Mouse (Mus musculus) testis, adult 2 months (tissue): ENCODE measurements around the gene Pcgf1. TPM values are rescaled to one million over a fixed set of nuclear protein-coding genes. Genes with fewer than 3 reads are reported as not detected.

Source experiments
- H3K27ac ChIP-seq: fragments of 200-500 bp; 2 replicates; pipeline ENCODE4 v1.5.1; 2012; ENCODE audit warnings: low read depth, low read length; ENCODE audit not compliant: control insufficient read depth, insufficient read depth
- H3K27me3 ChIP-seq: fragments of 200-500 bp; 2 replicates; pipeline ENCODE4 v1.6.1; 2012; ENCODE audit warnings: mild to moderate bottlenecking, low read length, moderate library complexity; ENCODE audit not compliant: control insufficient read depth, insufficient read depth
- H3K36me3 ChIP-seq: fragments of 200-500 bp; 2 replicates; pipeline ENCODE4 v1.6.1; 2012; ENCODE audit warnings: mild to moderate bottlenecking, low read length; ENCODE audit not compliant: control insufficient read depth, insufficient read depth
- H3K4me1 ChIP-seq: fragments of 200-500 bp; 2 replicates; pipeline ENCODE4 v1.6.1; 2012; ENCODE audit warnings: low read length; ENCODE audit not compliant: control insufficient read depth, insufficient read depth
- H3K4me3 ChIP-seq: fragments of 200-500 bp; 2 replicates; pipeline ENCODE4 v1.5.1; 2012; ENCODE audit warnings: low read depth, mild to moderate bottlenecking, low read length, moderate library complexity, mixed read lengths; ENCODE audit not compliant: control insufficient read depth
- CTCF ChIP-seq: fragments of 200-500 bp; IDR thresholded peaks from 2 replicates; pipeline ENCODE4 v1.5.1; 2012; ENCODE audit warnings: low read depth, mild to moderate bottlenecking, inconsistent platforms, low read length, moderate library complexity; ENCODE audit not compliant: control insufficient read depth, insufficient read depth, insufficient replicate concordance
- POLR2A ChIP-seq: fragments of 200-500 bp; IDR thresholded peaks from 2 replicates; pipeline ENCODE4 v1.6.1; 2012; ENCODE audit warnings: low read depth, mild to moderate bottlenecking, inconsistent platforms, low read length, moderate library complexity; ENCODE audit not compliant: control insufficient read depth
- polyA plus RNA-seq: library from polyadenylated mRNA; depleted of rRNA; stranded (reverse); fragments of >200 nt; gene quantifications from 2 replicates; pipeline ENCODE4 v1.2.3, GENCODE M21; 2012

Gene Pcgf1
- polyA plus RNA-seq, 1 experiment: 41.6 TPM

GRCm38 (mm10) chr6:83116373-83117164 lies 38.9 kb downstream of the Pcgf1 start:
- TF ChIP-seq CTCF (no peak), POLR2A (no peak)
- Histone ChIP-seq H3K27me3 (no peaks in the 10 kb centered on the region), H3K36me3 (no peaks in the 10 kb centered on the region; the same call in 1 of the 2 replicates), H3K4me3 (no peak overlapping the region), H3K27ac (no peak overlapping the region), H3K4me1 (peaks cover 23% of the 10 kb centered on the region)

- Histone ChIP-seq H3K4me1 (peaks cover 24% of the 10 kb centered on the region), H3K36me3 (no peaks in the 10 kb centered on the region; the same call in 1 of the 2 replicates), H3K4me3 (no peak overlapping the region), H3K27me3 (no peaks in the 10 kb centered on the region), H3K27ac (no peak overlapping the region)
- TF ChIP-seq CTCF (no peak), POLR2A (no peak)
These were observed 39.4 kb downstream of the Pcgf1 start for GRCm38 (mm10) chr6:83117165-83117438.

- Histone ChIP-seq H3K4me3 (no peak overlapping the region), H3K4me1 (peaks cover 27% of the 10 kb centered on the region), H3K36me3 (no peaks in the 10 kb centered on the region; the same call in 1 of the 2 replicates), H3K27ac (no peak overlapping the region), H3K27me3 (no peaks in the 10 kb centered on the region)
- TF ChIP-seq POLR2A (no peak), CTCF (no peak)
These were observed 39.9 kb downstream of the Pcgf1 start for GRCm38 (mm10) chr6:83117616-83118015.

GRCm38 (mm10) chr6:83118369-83118768 lies 40.7 kb downstream of the Pcgf1 start:
- H3K36me3 ChIP-seq: no peaks in the 10 kb centered on the region; the same call in 1 of the 2 replicates
- TF ChIP-seq POLR2A (peak; percentile 30; the same call in 1 of the 2 replicates), CTCF (no peak)
- H3K4me3 ChIP-seq: no peak overlapping the region
- peaks cover 32% of the 10 kb centered on the region for H3K4me1 ChIP-seq
- H3K27ac ChIP-seq: no peak overlapping the region
- no peaks in the 10 kb centered on the region for H3K27me3 ChIP-seq

- Histone ChIP-seq H3K4me3 (no peak overlapping the region), H3K27me3 (no peaks in the 10 kb centered on the region), H3K27ac (no peak overlapping the region), H3K36me3 (no peaks in the 10 kb centered on the region; the same call in 1 of the 2 replicates), H3K4me1 (peaks cover 28% of the 10 kb centered on the region)
- TF ChIP-seq POLR2A (no peak), CTCF (no peak)
These were observed 41.4 kb downstream of the Pcgf1 start for GRCm38 (mm10) chr6:83118825-83119733.

- Histone ChIP-seq H3K27me3 (no peaks in the 10 kb centered on the region), H3K4me1 (peaks cover 28% of the 10 kb centered on the region), H3K27ac (no peak overlapping the region), H3K36me3 (no peaks in the 10 kb centered on the region; the same call in 1 of the 2 replicates), H3K4me3 (no peak overlapping the region)
- TF ChIP-seq POLR2A (0 out of 2 replicates have a peak, but pooled peaks have one; percentile 21), CTCF (no peak)
These were observed 42.0 kb downstream of the Pcgf1 start for GRCm38 (mm10) chr6:83119734-83120051.

GRCm38 (mm10) chr6:83120930-83121862 lies 43.5 kb downstream of the Pcgf1 start, which contains the start of gene Wbp1:
TSS of gene Wbp1 (minus strand) at chr6:83121559.
- Histone ChIP-seq H3K36me3 (no peaks in the 10 kb centered on the region; the same call in 1 of the 2 replicates), H3K4me3 (peak within 1 kb of the TSS; percentile 91), H3K27me3 (no peaks in the 10 kb centered on the region), H3K27ac (peak within 1 kb of the TSS; percentile 79), H3K4me1 (peaks cover 23% of the 10 kb centered on the region)
- TF ChIP-seq POLR2A: peak; percentile 62; the same call in 1 of the 2 replicates
- no peak for TF ChIP-seq CTCF
